Mouse (Mus musculus) forebrain, postnatal 0 days (tissue): Measurements from ENCODE around the gene Map2k3. TPM values are rescaled to one million over a fixed set of nuclear protein-coding genes. Genes with fewer than 3 reads are reported as not detected.
A peak's percentile ranks its signal among the peaks of the same experiment; 100 is the strongest.

ENCODE experiments used
- ATAC-seq: fragments of 200-750 bp; cut with Nextera tagmentation; 2 replicates; pipeline ENCODE4 v1.8.0; 2017; ENCODE audit warnings: mild to moderate bottlenecking, moderate library complexity
- DNase-seq: peaks from one replicate; pipeline ENCODE4 v3.0.0-alpha.2; 2015
- H3K27ac ChIP-seq: fragments of 300-500 bp; sonication (generic); 2 replicates; pipeline ENCODE4 v1.5.1; 2014; ENCODE audit warnings: low read depth, mild to moderate bottlenecking, antibody characterized with exemption, low read length, moderate library complexity, mixed read lengths
- H3K27me3 ChIP-seq: fragments of 300-500 bp; sonication (generic); 2 replicates; pipeline ENCODE4 v1.6.1; 2014; ENCODE audit warnings: mild to moderate bottlenecking, low read length, mixed read lengths; ENCODE audit not compliant: insufficient read depth
- H3K36me3 ChIP-seq: fragments of 300-500 bp; sonication (generic); 2 replicates; pipeline ENCODE4 v1.6.1; 2014; ENCODE audit warnings: mild to moderate bottlenecking, moderate library complexity; ENCODE audit not compliant: insufficient read depth
- H3K4me1 ChIP-seq: fragments of 300-500 bp; sonication (generic); 2 replicates; pipeline ENCODE4 v1.6.1; 2014; ENCODE audit warnings: antibody characterized with exemption; ENCODE audit not compliant: insufficient read depth
- H3K4me2 ChIP-seq: fragments of 300-500 bp; sonication (generic); 2 replicates; pipeline ENCODE4 v1.6.1; 2014; ENCODE audit warnings: low read depth, mild to moderate bottlenecking, moderate library complexity
- H3K4me3 ChIP-seq: fragments of 300-500 bp; sonication (generic); 2 replicates; pipeline ENCODE4 v1.5.1; 2014; ENCODE audit warnings: low read depth, low read length, mixed read lengths
- H3K9ac ChIP-seq: fragments of 300-500 bp; sonication (generic); 2 replicates; pipeline ENCODE4 v1.6.1; 2014; ENCODE audit warnings: mild to moderate bottlenecking
- H3K9me3 ChIP-seq: fragments of 300-500 bp; sonication (generic); 2 replicates; pipeline ENCODE4 v1.6.1; 2016; ENCODE audit warnings: low read length
- CTCF ChIP-seq: sonication (generic); IDR thresholded peaks from 2 replicates; pipeline ENCODE4 v1.5.1; 2016; ENCODE audit warnings: antibody characterized with exemption, control low read depth, low read depth
- WGBS: fragments of 180-500 bp; shearing (Covaris S2); extraction: QIAGEN DNeasy Blood & Tissue Kit; methylation state at CpG from one replicate; pipeline ENCODE4 v1.1.7; 2014; 5-methylcytosine and 5-hydroxymethylcytosine counted together
- polyA plus RNA-seq: library from polyadenylated mRNA; unstranded; fragments of >200 nt; fragmentation: Nextera tagmentation; extraction: Ambion mirVana; gene quantifications from 2 replicates; pipeline ENCODE4 v1.2.1, GENCODE M21; 2015
- total RNA-seq: library from RNA; depleted of rRNA; stranded (reverse); fragments of >200 nt; gene quantifications from 2 replicates; pipeline ENCODE4 v1.2.3, GENCODE M21; 2014

The Map2k3 gene
- total and polyA plus RNA-seq, 2 experiments from 2014 or later, result 10.6 to 20.5 TPM

DNA sequence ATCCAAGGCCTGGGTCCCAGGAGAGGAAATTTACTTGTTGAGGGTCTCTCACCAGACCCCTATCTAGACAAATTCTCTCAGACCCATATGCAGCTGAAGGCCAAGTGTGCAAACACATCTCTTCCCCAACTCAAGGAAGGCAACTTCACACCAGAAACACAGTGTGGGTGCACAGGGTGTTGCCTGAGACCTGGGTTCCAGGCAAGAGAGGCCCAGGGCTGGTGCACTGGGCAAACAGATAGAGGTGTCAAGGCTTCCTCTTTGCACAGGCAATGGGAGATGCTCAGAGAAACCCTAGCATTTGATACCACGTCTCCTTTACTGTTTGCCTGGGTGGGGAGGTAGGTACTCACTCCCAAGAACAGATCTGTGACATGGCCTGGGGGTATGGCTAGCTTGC, 6.9 kb upstream of the Map2k3 start:
- H3K9ac ChIP-seq, result no peak overlapping the region
- no peaks in the 10 kb centered on the region for H3K9me3 ChIP-seq
- 89% methylated on average over 1 of the region's 1 CpGs for WGBS
- H3K4me1 ChIP-seq, result peaks cover 3% of the 10 kb centered on the region; the same call in 1 of the 2 replicates
- H3K4me3 ChIP-seq, result no peak overlapping the region
- H3K36me3 ChIP-seq, result no peaks in the 10 kb centered on the region
- DNase-seq, result no peak
- no peak for TF ChIP-seq CTCF
- ATAC-seq, result no peak
- no peak overlapping the region for H3K27ac ChIP-seq
- H3K4me2 ChIP-seq, result no peak overlapping the region
- H3K27me3 ChIP-seq, result no peaks in the 10 kb centered on the region

GRCm38 (mm10) chr11:60927264-60927663, 4.6 kb upstream of the Map2k3 start:
- H3K36me3 ChIP-seq, result no peaks in the 10 kb centered on the region
- peak overlapping the region; percentile 52 for H3K4me2 ChIP-seq
- peak overlapping the region; percentile 11 for H3K4me3 ChIP-seq
- H3K27ac ChIP-seq, result no peak overlapping the region
- H3K27me3 ChIP-seq, result no peaks in the 10 kb centered on the region
- peaks cover 3% of the 10 kb centered on the region; the same call in 1 of the 2 replicates for H3K4me1 ChIP-seq
- DNase-seq (peak; percentile 94), ATAC-seq (peak; percentile 89)
- peak; percentile 96 for TF ChIP-seq CTCF
- no peak overlapping the region for H3K9ac ChIP-seq
- H3K9me3 ChIP-seq, result no peaks in the 10 kb centered on the region
- WGBS, result under 1% methylated on average over 9 of the region's 9 CpGs

DNA sequence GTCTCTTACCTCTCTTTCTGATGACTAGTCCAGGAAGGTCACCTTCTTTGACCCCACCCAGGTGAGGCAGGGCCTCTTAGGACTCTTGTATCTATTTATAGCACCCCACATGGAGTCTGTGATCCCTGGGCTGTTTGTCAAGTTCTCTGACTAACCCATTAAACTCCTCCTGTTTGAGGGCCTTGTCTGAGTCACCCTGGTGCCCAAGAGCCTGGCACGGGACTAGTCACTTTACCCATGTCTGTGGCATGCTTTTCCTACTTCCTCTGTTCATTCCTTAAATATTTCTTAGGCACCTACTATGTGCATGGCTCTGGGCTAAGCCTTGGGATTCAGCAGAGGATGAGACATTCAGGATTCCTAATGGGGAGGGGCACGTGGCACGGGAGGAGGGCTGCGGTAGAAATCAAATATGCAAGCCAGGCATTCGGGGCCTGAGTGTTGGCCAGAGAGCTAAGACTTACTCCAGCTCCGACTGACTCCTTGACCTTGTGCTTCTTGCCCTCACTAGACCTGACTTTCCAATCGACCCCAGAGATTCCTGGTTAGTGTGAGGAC, 1.0 kb upstream of the Map2k3 start:
- WGBS, result 28% methylated on average over 7 of the region's 7 CpGs
- TF ChIP-seq CTCF, result no peak

GRCm38 (mm10) chr11:60931282-60931868, 458 bp upstream of the Map2k3 start:
- H3K4me2 ChIP-seq, result peak overlapping the region; percentile 77
- no peak overlapping the region for H3K27ac ChIP-seq
- H3K4me3 ChIP-seq, result peak overlapping the region; percentile 80
- DNase-seq, result peak; percentile 8
- H3K9me3 ChIP-seq, result no peaks in the 10 kb centered on the region
- ATAC-seq, result peak; percentile 36; the same call in 1 of the 2 replicates
- no peaks in the 10 kb centered on the region for H3K27me3 ChIP-seq
- no peak for TF ChIP-seq CTCF
- H3K36me3 ChIP-seq, result no peaks in the 10 kb centered on the region
- 2% methylated on average over 30 of the region's 30 CpGs for WGBS
- H3K9ac ChIP-seq, result peak overlapping the region; percentile 78
- peaks cover 7% of the 10 kb centered on the region for H3K4me1 ChIP-seq

More for the DNA sequence above, 1.0 kb upstream of the Map2k3 start:
- Histone ChIP-seq H3K36me3 (no peaks in the 10 kb centered on the region), H3K4me2 (peak overlapping the region; percentile 77), H3K27me3 (no peaks in the 10 kb centered on the region), H3K4me3 (peak overlapping the region; percentile 80; the same call in 1 of the 2 replicates), H3K9me3 (no peaks in the 10 kb centered on the region), H3K4me1 (peaks cover 7% of the 10 kb centered on the region), H3K27ac (no peak overlapping the region), H3K9ac (no peak overlapping the region)
- no peak for DNase-seq
- no peak for ATAC-seq

GRCm38 (mm10) chr11:60932503-60933020, 729 bp downstream of the Map2k3 start:
- Histone ChIP-seq H3K27me3 (no peaks in the 10 kb centered on the region), H3K4me2 (peak overlapping the region; percentile 77), H3K9me3 (no peaks in the 10 kb centered on the region), H3K4me1 (peaks cover 4% of the 10 kb centered on the region), H3K4me3 (peak overlapping the region; percentile 80), H3K36me3 (no peaks in the 10 kb centered on the region), H3K27ac (no peak overlapping the region), H3K9ac (peak overlapping the region; percentile 78)
- DNase-seq (no peak), ATAC-seq (no peak)
- no peak for TF ChIP-seq CTCF
- 5% methylated on average over 7 of the region's 7 CpGs for WGBS

DNA sequence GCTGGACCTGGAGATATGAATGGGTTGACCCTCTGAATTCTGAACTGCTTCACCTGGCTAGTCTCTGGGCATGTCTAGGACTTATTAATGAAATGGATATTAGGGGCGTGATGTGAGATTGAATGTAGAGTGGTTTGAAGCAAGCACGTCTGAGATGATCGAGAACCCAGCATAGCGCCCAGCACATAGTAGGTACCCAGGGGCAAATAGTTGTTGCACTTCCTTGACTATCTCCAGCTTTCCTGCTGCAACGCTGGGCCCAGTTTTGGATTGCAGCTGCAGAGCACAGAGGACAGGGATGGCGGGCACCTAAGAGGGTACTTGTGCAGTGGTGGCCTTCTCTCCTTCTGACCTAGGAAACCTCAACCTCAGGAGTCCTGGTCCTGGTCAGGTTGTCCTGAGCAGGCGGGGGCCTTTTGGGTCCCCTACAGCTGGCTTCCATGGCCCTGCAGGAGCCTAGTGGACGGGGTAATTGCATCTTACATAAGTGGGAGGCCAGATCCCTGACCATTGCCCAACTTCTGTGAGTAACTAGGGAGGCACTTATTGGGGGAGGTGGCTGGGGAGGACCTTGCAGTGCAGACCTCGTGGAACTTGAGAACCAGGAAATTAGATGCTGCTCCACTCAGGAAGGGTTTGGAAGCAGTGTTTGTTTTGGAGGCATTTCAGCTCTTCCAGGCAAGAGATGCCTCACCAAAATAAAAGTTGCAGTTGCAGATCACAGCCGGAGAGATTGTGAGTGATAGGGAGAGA, 1.5 kb downstream of the Map2k3 start:
- no peak overlapping the region for H3K9ac ChIP-seq
- H3K27ac ChIP-seq, result no peak overlapping the region
- WGBS, result 85% methylated on average over 10 of the region's 10 CpGs
- no peak overlapping the region for H3K4me2 ChIP-seq
- no peaks in the 10 kb centered on the region for H3K36me3 ChIP-seq
- H3K27me3 ChIP-seq, result no peaks in the 10 kb centered on the region
- no peak overlapping the region for H3K4me3 ChIP-seq
- DNase-seq, result no peak
- no peaks in the 10 kb centered on the region for H3K9me3 ChIP-seq
- peaks cover 4% of the 10 kb centered on the region; the same call in 1 of the 2 replicates for H3K4me1 ChIP-seq
- no peak for ATAC-seq
- no peak for TF ChIP-seq CTCF
